Mouse (Mus musculus) heart, embryonic 16.5 days (tissue): ENCODE measurements around the gene Jakmip3. TPM values are rescaled to one million over a fixed set of nuclear protein-coding genes. Genes with fewer than 3 reads are reported as not detected.

Experiments
- ATAC-seq: fragments of 200-750 bp; cut with Nextera tagmentation; replicated peaks from 2 replicates; pipeline ENCODE4 v1.8.0; 2017; ENCODE audit warnings: moderate number of reproducible peaks; ENCODE audit not compliant: insufficient read depth, low FRiP score; ENCODE audit errors: extremely low read depth
- H3K27ac ChIP-seq: fragments of 300-500 bp; sonication (generic); 2 replicates; pipeline ENCODE4 v1.5.1; 2014; ENCODE audit warnings: mild to moderate bottlenecking, low read length, control low read depth, moderate library complexity
- H3K27me3 ChIP-seq: fragments of 300-500 bp; sonication (generic); 2 replicates; pipeline ENCODE4 v1.6.1; 2014; ENCODE audit warnings: low read length, mixed read lengths; ENCODE audit not compliant: control insufficient read depth, insufficient read depth
- H3K36me3 ChIP-seq: fragments of 300-500 bp; sonication (generic); 2 replicates; pipeline ENCODE4 v1.6.1; 2014; ENCODE audit not compliant: control insufficient read depth, insufficient read depth
- H3K4me1 ChIP-seq: fragments of 300-500 bp; sonication (generic); 2 replicates; pipeline ENCODE4 v1.6.1; 2014; ENCODE audit warnings: low read length, mixed read lengths; ENCODE audit not compliant: control insufficient read depth, insufficient read depth
- H3K4me2 ChIP-seq: fragments of 300-500 bp; sonication (generic); 2 replicates; pipeline ENCODE4 v1.6.1; 2014; ENCODE audit warnings: low read depth, mild to moderate bottlenecking, control low read depth, low read length
- H3K4me3 ChIP-seq: fragments of 300-500 bp; sonication (generic); 2 replicates; pipeline ENCODE4 v1.5.1; 2014; ENCODE audit warnings: mild to moderate bottlenecking, control low read depth, low read length
- H3K9ac ChIP-seq: fragments of 300-500 bp; sonication (generic); 2 replicates; pipeline ENCODE4 v1.6.1; 2014; ENCODE audit warnings: low read length, control low read depth
- H3K9me3 ChIP-seq: fragments of 300-500 bp; sonication (generic); replicated peaks from 2 replicates; pipeline ENCODE4 v1.6.1; 2016; ENCODE audit warnings: low read length; ENCODE audit not compliant: control insufficient read depth
- WGBS: fragments of 180-500 bp; shearing (Covaris S2); extraction: QIAGEN DNeasy Blood & Tissue Kit; methylation state at CpG from one replicate; pipeline ENCODE4 v1.1.7; 2014; 5-methylcytosine and 5-hydroxymethylcytosine counted together
- polyA plus RNA-seq: library from polyadenylated mRNA; unstranded; fragments of >200 nt; fragmentation: Nextera tagmentation; extraction: Ambion mirVana; gene quantifications from 2 replicates; pipeline ENCODE4 v1.2.1, GENCODE M21; 2015

Jakmip3 gene
- polyA plus RNA-seq, 1 experiment from 2014 or later: not detected

DNA sequence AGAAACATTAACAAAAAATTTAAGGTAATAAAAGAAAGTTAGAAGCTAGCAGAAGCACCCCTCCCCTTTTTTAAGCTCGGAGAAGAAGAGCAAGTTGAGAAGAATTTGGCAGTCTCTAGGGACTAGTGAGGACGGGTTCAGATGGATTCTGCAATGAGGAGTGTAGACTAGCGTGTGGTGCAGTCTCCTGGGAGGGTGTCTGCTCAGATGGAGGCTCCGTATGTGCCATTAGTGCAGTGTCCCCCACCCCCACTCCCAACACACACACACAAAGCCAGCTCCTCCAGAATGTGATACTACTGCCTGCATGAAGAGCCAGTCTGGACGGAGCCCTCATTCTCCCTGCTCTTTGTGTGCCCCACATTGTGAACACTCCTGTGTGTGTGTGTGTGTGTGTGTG, 140.6 kb downstream of the Jakmip3 start:
- H3K27me3 ChIP-seq: peaks cover 25% of the 10 kb centered on the region
- WGBS: 73% methylated on average over 5 of the region's 5 CpGs

DNA sequence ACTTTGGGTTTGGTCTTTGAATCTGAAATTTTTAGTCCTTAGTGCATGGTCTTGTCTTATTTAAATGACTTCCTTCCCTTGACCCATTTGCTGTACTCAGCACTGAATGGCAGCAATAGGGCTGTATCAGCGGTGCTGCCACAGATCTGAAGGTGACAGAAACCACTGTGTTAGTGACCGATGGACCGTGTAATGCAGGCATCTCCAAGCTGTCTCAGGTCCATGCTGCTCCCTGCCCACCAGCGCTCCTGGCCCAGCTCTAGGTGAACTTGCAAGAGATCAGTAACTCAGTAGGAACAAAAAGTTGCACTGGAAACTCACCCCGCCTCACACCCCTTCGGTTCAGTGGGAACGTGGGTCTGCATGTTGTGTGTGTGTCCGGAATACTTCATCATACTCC, 141.8 kb downstream of the Jakmip3 start:
- ATAC-seq: no peak

More for the DNA sequence above, 140.6 kb downstream of the Jakmip3 start:
- Histone ChIP-seq H3K4me1 (no peaks in the 10 kb centered on the region), H3K4me3 (no peak overlapping the region), H3K36me3 (no peaks in the 10 kb centered on the region), H3K9me3 (0 out of 2 replicates have a peak, but pooled peaks cover 2% of the 10 kb centered on the region), H3K27ac (no peak overlapping the region), H3K9ac (no peak overlapping the region), H3K4me2 (no peak overlapping the region)
- ATAC-seq: no peak

DNA sequence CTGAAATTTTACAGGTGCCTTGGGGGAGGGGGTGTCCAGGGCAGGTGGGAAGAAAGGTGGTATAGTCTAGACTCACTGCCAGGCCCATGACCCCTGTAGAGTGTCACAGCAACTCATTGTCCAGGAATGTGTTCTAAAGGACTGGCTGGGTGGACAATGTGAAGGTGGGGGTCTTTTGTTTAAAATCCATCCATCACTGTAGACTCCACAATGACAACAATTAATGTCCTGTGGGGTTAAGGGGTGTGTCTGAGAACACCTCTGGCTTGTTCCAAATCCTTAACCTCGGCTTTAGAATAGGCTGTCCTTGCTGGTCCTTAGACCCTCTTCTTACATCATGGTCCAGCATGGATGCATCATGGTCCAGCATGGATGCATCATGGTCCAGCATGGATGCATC, 143.8 kb downstream of the Jakmip3 start:
- H3K4me2 ChIP-seq: no peak overlapping the region
- 0 out of 2 replicates have a peak, but pooled peaks cover 2% of the 10 kb centered on the region for H3K9me3 ChIP-seq
- WGBS: 47% methylated on average over 1 of the region's 1 CpGs
- ATAC-seq: no peak
- no peak overlapping the region for H3K4me3 ChIP-seq
- H3K36me3 ChIP-seq: no peaks in the 10 kb centered on the region
- H3K4me1 ChIP-seq: peaks cover 4% of the 10 kb centered on the region; the same call in 1 of the 2 replicates
- H3K27ac ChIP-seq: no peak overlapping the region
- H3K27me3 ChIP-seq: peaks cover 48% of the 10 kb centered on the region
- no peak overlapping the region for H3K9ac ChIP-seq

More for the DNA sequence above, 141.8 kb downstream of the Jakmip3 start:
- H3K4me1 ChIP-seq: peaks cover 4% of the 10 kb centered on the region; the same call in 1 of the 2 replicates
- H3K9ac ChIP-seq: no peak overlapping the region
- H3K4me3 ChIP-seq: no peak overlapping the region
- H3K27me3 ChIP-seq: peaks cover 36% of the 10 kb centered on the region
- H3K27ac ChIP-seq: no peak overlapping the region
- WGBS: 78% methylated on average over 8 of the region's 8 CpGs
- 0 out of 2 replicates have a peak, but pooled peaks cover 2% of the 10 kb centered on the region for H3K9me3 ChIP-seq
- H3K4me2 ChIP-seq: no peak overlapping the region
- H3K36me3 ChIP-seq: no peaks in the 10 kb centered on the region

DNA sequence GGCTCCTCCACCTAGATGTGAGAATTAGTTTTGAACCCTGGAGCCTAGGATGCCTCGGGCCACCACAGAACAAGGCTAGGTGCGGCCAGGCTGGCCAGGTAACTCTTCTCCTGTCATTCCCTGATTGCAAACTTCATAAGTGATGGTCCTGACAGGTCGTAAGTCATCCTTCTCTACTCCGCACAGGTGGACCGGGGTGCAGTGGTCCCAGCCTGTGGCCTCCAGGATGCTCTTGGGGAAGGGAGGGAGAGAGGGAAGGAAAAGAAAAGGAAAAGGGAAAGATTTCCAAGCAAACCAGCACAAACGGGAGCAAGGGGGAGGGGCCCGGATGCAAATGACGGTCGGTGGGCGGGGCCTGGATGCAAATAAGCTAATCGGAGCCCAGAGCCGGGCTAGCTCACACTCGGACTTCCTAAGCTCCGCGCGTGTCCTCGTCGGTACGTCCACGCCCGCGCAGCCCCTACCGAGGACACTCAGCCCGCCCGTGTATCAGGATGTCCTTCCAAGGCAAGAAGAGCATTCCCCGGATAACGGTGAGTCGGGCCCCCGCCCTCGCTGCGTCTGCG, 145.2 kb downstream of the Jakmip3 start, which contains the start of gene Dpysl4:
Gene Dpysl4, plus strand, starts transcription at position 373 of the 566 bp plus-strand sequence.
- Histone ChIP-seq H3K36me3 (no peaks in the 10 kb centered on the region), H3K9me3 (0 out of 2 replicates have a peak, but pooled peaks cover 1% of the 10 kb centered on the region), H3K27me3 (peaks cover 48% of the 10 kb centered on the region), H3K4me2 (peak within 1 kb of the TSS; percentile 74), H3K27ac (no peak within 1 kb of the TSS), H3K9ac (peak within 1 kb of the TSS; percentile 59), H3K4me1 (peaks cover 4% of the 10 kb centered on the region; the same call in 1 of the 2 replicates), H3K4me3 (peak within 1 kb of the TSS; percentile 55)
- ATAC-seq: peak; percentile 65
- WGBS: 7% methylated on average over 32 of the region's 32 CpGs

DNA sequence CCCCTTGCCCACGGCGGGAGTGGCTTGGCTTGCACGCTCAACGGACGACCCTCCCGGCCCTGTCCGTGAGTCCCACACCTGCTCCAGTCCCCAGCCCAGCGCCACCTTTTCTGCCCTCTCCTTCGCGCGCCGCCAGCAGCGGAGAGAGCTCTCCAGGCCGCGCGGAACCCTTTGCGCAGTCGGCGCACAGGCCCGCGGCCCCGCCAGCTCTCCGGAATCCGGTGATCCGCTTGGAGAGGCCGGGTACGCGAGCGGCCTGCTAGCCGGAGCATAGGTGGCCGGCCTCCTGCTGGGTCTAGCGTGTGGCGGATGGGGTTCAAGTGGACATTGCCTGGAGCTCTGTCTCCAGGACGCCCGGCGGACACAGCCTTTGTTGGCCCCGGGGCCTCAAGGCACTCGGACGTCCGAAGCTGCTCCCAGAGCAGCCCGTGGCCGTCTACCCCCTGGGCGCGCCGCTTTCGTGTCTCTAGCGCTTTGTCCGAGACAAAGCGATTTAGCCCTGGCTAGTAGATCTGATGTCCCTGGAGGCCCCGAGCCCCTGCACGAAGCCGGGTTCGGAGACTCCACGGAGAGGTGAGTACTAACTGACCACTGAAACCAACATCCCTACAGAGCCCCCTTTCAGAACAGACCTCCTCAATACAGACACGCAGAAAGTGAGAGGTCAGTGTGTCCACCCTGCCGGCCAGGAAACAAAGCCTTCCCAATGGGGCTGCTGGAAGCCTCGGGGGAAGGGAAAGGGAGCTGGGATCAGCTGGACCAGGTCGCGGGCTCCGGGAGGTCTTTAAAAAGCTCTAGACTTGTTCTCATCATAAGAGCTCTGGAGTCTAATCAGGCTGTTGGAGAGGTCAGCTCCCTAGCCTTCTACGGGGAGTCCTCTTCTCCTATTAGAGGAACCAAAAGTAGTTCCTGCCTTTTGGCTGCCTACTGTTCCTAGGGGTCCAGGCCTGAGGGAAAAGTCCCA, 145.9 kb downstream of the Jakmip3 start:
- 0 out of 2 replicates have a peak, but pooled peaks have one; percentile 18 for ATAC-seq
- WGBS: 5% methylated on average over 61 of the region's 61 CpGs
- Histone ChIP-seq H3K27ac (no peak overlapping the region), H3K9me3 (no peaks in the 10 kb centered on the region), H3K4me3 (peak overlapping the region; percentile 55), H3K27me3 (peaks cover 51% of the 10 kb centered on the region), H3K4me2 (peak overlapping the region; percentile 74), H3K9ac (peak overlapping the region; percentile 59), H3K36me3 (no peaks in the 10 kb centered on the region), H3K4me1 (peaks cover 4% of the 10 kb centered on the region; the same call in 1 of the 2 replicates)

DNA sequence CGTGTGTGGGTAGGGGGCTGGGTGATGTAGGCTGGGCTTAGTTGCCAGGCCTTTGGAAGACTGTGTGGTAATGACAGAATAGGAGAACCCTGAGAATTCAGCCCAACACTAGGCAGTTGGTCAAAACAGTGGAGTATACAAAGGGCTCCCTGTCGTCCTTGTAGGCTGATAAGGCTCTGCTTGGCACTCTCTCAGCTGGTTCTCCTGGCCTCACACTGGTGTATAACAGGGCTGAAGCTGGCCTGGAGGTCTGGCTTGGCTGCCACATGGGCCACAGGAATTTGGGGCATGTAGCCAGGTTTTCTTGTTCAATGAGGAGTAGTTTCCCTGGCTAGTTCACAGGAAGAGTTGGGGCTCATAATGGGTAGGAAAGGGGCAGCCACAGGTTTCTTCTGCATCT, 147.3 kb downstream of the Jakmip3 start:
- Histone ChIP-seq H3K9ac (no peak overlapping the region), H3K4me3 (no peak overlapping the region), H3K36me3 (no peaks in the 10 kb centered on the region), H3K4me1 (peaks cover 4% of the 10 kb centered on the region; the same call in 1 of the 2 replicates), H3K27ac (no peak overlapping the region), H3K9me3 (no peaks in the 10 kb centered on the region), H3K4me2 (no peak overlapping the region), H3K27me3 (peaks cover 51% of the 10 kb centered on the region)
- 51% methylated on average over 2 of the region's 2 CpGs for WGBS
- ATAC-seq: 0 out of 2 replicates have a peak, but pooled peaks have one; percentile 26

DNA sequence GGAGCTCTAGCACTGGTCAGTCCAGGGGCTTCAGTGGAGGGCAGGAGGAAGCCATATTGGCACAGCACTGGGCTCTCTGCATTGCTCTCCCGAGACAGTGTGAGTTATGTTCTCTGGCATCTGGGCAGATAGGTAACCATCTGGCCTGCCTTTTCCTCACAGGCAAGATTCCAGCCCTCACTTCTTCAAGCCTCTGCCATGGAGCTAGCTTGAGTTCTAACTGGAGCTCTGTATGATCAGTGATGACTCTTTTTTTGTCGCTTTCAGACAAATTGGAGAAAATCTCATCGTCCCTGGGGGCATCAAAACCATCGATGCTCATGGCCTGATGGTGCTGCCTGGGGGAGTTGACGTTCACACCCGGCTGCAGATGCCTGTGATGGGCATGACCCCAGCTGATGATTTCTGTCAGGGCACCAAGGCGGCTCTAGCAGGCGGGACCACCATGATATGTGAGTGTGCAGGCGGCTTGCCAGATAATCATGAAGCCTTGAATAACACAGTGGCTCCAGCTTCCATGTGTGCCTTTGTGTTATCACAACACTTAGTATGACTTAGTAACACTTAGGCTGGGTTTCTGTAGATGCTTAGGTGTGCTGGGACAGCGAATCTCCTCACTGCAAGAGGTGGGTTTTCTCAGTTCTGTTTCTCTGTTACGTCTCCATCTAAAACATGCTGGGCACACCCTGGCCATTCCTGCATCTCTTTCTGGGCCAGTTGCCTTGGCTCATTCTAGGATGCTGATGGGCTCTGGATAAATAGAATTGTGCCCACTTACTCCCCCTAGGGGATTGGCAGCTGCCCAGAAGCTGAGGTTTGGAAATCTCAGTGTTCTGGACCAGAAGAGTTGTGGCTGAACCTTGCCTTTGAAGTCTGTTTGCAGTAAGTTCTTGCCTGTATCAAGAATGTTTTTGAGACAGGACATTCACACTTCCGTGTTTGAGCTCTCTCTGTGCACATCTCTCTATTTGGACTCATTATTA, 149.7 kb downstream of the Jakmip3 start:
- WGBS: 72% methylated on average over 12 of the region's 12 CpGs
- Histone ChIP-seq H3K4me2 (no peak overlapping the region), H3K9me3 (no peaks in the 10 kb centered on the region), H3K9ac (no peak overlapping the region), H3K27me3 (peaks cover 40% of the 10 kb centered on the region), H3K36me3 (no peaks in the 10 kb centered on the region), H3K4me3 (no peak overlapping the region), H3K27ac (no peak overlapping the region), H3K4me1 (peaks cover 4% of the 10 kb centered on the region; the same call in 1 of the 2 replicates)
- no peak for ATAC-seq

DNA sequence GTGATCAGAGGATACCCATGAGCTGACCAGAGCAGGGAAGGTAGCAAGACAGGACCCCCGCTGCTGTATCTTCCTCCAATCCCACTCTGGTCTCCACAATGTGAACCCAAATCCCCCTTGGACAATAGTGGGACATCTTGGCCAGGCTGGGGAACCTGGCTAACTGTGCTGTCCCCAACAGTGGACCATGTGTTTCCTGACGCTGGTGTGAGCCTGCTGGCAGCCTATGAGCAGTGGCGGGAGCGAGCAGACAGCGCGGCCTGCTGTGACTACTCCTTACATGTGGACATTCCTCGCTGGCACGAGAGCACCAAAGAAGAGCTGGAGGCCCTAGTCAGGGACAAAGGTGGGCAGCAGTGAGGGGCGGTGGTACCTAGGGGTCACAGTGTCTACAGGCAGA, 151.2 kb downstream of the Jakmip3 start:
- Histone ChIP-seq H3K27me3 (peaks cover 27% of the 10 kb centered on the region), H3K4me3 (no peak overlapping the region), H3K9ac (no peak overlapping the region), H3K4me2 (no peak overlapping the region), H3K36me3 (no peaks in the 10 kb centered on the region), H3K27ac (no peak overlapping the region), H3K9me3 (no peaks in the 10 kb centered on the region), H3K4me1 (peaks cover under 1% of the 10 kb centered on the region; the same call in 1 of the 2 replicates)
- no peak for ATAC-seq
- 83% methylated on average over 9 of the region's 9 CpGs for WGBS
